Mouse (Mus musculus) left cerebral cortex, postnatal 10 days (tissue): ENCODE results near the gene Rilpl1. TPM values are rescaled to one million over a fixed set of nuclear protein-coding genes. Genes with fewer than 3 reads are reported as not detected.
"Not testable (repeated sequence)": the region's sequence is repeated elsewhere in the genome, so short reads cannot be mapped to it uniquely, and the experiment has no call there.

ENCODE experiments used
- DNase-seq, 2 experiments: peaks; one replicate each; pipeline ENCODE4 v3.0.0; 2021 to 2022; ENCODE audit warnings: low spot score in 2 of 2, mixed read lengths in 1 of 2; ENCODE audit errors: extremely low spot score in 1 of 2
- intact Hi-C: fragments of 180-260 bp; cut with DNase I; formaldehyde crosslinking; loops from one replicate; pipeline ENCODE4 v1.15.1; 2025
- total RNA-seq, 2 experiments: library from RNA; stranded (reverse); gene quantifications; 2 replicates each; pipeline ENCODE4 v1.2.3; 2021

Gene Rilpl1
- total RNA-seq, 2 experiments from 2014 or later: 24.6 to 26.7 TPM

DNA sequence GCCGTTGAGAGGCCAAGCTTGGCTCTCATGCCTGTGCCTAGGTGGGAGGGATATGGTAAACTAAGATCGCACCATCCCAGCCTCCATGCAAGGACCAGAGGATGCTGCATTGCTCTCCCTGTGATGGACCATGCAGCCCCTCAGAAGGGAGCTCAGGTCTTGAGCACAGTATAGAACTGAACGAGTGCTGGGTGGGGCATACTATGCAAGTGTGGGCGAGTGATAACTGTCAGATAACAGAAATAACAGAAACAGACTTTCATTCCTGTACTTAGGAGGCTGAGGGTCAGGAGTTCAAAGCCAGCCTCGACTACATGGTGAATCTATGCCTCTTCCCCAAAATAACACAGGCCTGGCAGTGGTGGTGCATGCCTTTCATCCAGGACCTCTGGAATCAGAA, 3.8 kb upstream of the Rilpl1 start:
- no peak for DNase-seq
- intact Hi-C loops: loop anchor here (5.0 kb wide), 1 partner anchor 98 kb away; the partner anchor contains the start of gene Kmt5a

DNA sequence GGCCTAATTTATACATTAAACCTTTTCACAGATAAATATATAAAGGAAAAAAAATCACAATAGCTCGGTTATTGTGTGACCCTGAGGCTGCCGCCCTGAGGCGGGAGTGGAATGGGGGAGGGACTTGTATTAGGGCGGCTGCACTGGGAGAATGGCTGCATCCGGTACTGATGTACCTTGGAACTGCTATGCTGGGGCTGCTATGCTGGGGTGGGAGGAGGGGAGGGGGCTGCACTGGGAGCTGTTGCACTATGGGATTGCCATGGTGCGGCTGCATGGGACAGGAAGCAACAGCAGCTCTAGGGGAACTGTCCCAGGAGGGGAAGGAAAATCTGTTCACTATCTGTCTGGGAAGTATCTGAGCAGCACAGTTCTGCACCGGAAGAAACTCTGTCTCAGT, 1.3 kb upstream of the Rilpl1 start:
- DNase-seq: peak in 1 of 2 experiments; percentile 45
- intact Hi-C loops: loop anchor here (5.0 kb wide), 1 partner anchor 45 kb away; no protein-coding TSS in a partner anchor

DNA sequence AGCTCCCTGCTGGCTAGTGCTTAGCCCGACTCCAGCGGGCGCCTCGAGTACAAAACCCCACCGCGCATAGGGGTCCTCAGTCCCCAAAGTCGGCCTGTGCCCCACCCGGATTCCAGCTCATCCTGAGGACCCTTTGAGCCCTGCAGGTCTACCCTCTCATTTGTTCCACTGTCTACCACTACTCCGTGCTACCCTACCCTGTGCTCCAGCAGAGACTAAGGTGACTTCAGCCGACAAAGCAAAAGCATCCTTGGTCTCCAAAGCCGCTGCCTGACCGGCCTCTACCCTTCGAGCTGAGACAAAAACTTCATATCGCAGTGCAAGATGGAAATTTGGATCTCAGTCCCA, 366 bp upstream of the Rilpl1 start:
- intact Hi-C loops: loop anchor here (5.0 kb wide), 1 partner anchor 44 kb away; no protein-coding TSS in a partner anchor
- no peak for DNase-seq

DNA sequence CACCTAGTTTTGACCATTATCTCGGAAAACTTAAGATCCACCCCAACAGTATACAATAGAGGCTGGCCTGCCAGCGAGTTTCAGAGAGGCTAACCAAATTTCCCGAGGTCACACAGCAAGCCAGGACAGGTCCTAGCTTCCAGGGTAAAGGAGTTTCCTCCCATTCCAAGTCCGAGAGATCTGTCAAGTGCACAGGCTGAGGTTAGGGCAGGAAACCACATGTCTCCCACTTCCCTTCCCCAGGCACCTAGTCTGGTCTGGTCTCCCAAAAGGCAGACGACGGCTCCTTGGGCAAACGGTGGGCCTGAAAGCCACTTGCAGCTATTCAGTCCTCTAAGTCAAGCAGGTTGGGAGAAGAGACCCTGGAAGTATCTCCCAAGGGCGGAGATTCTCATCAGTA, 1.5 kb downstream of the Rilpl1 start:
- intact Hi-C loops: loop anchor here (5.0 kb wide), 1 partner anchor 42 kb away; no protein-coding TSS in a partner anchor
- no peak for DNase-seq

DNA sequence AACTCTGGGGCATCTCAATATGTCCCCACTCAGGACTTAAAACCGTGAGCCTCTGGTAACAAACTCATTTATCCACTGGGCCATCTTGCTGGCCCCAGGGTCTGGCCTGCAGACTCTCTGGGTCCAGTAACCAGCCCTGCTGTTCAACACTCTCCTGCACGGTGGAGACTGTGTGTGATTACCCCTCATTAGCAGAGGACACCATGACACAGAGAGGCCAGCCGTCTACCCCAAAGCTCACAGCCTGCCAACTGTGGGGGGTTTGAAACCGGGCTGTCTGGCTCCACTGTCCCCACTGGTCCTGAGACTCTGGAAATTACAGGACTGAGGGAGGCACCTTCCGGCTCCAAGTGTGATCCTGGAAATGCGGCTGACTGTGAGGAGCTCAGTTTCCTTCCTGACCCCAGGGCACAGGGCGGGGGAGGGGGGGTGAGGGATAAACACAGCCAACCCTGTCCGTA, 2.0 kb downstream of the Rilpl1 start:
- DNase-seq: peak in 1 of 2 experiments; percentile 63
- intact Hi-C loops: no loop called here

DNA sequence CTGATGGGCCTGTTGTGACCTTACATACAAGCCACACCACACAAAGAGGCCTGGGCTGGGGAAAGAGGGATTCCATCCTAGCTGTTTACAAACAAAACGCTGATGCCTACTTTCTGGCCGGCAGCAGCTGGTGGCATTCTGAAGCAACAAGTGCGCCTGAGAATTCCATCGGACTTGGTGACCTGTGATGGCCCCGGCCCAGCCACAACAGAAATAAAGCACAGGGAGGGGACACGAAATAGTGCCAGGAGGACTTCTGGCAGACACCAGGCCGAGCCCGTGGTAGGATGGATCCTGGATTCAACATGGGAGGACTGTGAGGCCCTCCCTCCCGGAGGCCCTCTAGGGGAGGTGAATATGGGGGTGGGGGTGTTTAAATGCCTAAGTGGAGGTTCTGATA, 2.4 kb downstream of the Rilpl1 start:
- no peak for DNase-seq
- intact Hi-C loops: no loop called here

DNA sequence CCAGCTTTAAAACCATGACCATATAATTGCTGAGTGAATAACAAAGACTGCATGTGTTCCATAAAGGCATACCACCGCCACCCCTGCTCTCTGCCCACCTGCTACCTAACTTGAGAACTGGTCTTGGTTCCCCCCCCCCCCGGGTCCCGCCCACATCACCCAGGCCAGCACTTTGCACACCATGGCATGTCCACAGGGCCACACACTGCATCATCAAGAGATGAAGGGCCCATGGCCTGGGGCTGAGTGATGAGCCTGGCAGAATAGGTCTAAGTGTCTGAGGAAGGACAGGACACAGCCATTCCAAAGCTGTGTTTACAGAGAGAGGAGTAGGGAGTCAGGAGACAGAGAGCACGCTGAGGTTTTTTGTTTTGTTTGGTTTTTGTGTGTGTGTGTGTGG, 2.8 kb downstream of the Rilpl1 start:
- intact Hi-C loops: no loop called here

DNA sequence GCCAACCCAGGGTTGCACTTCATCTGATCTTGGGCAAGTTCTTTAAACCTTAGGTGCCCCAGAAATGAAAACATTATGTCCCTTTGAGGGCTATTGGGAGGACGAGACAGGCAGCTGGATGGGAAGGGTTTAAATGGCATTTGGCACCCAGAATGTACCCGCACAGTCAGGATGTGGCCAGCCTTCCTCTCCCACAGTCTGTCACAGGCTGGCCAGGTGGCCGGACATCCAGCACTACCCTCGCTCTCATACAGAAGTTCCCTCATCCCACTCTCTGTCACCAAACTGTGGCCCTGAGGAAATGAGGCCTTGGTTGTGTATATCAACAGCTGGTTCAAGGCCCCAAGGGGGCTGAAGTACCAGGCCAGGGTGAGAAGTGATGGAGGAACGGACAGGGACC, 6.2 kb downstream of the Rilpl1 start:
- intact Hi-C loops: no loop called here
- DNase-seq: no peak

More for the DNA sequence above, 2.8 kb downstream of the Rilpl1 start:
- no peak for DNase-seq

DNA sequence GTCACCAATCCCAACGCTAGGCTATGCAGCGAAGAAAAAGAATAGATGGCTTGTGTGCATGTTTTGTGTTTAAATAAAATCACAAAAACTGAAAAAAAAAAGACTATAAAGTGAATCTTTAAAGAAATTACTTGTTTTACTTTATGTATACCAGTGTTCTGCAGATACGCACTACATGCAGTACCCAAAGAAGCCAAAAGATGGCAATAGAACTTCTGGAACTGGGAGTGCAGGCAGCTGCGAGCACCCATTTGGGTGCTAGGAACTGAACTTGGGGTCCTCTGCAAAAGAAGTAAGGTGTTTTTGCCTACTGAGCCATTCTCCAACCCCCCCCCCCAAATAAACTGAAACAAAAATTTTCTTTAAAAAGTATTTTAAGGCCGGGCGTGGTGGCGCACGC, 8.2 kb downstream of the Rilpl1 start:
- intact Hi-C loops: no loop called here
- no peak for DNase-seq

DNA sequence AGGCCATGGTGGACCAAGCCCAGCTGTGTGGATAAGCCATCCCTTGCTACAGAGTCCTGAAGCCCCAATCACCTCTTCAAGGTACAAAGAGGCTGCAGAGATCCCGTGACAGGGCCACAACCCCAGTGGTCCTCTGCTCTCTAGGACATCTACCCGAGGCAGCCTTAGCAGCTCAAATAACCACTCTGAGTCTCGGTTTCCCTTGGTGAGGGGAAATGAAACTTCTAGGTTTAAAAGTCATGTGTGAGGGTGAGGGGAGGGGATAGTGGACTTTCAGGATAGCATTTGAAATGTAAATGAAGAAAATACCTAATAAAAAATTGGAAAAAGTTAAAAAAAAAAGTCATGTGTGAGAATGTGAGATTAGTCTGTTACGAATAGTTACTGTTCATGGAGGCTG, 9.6 kb downstream of the Rilpl1 start:
- intact Hi-C loops: no loop called here
- no peak for DNase-seq

DNA sequence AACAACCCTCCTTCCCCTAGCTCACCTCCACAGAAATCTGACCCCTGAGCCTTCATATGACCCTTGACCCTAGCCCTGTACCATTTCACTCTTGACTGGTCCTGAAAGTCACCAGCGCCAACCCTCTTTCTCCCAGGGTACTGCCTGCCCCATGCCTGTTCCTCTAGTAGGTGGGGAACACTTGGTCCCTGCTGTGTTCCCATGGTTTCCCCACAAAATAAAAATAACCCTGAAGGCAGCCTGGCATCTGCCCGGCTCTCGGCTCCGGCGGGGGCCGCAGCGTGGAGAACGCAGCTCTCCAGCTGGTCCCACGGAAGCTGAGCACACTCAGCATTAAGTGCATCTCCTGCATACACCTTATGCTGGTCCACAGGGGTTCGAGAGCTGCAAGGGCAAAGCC, 12.5 kb downstream of the Rilpl1 start:
- intact Hi-C loops: no loop called here
- peak; percentile 67 to 71 for DNase-seq

DNA sequence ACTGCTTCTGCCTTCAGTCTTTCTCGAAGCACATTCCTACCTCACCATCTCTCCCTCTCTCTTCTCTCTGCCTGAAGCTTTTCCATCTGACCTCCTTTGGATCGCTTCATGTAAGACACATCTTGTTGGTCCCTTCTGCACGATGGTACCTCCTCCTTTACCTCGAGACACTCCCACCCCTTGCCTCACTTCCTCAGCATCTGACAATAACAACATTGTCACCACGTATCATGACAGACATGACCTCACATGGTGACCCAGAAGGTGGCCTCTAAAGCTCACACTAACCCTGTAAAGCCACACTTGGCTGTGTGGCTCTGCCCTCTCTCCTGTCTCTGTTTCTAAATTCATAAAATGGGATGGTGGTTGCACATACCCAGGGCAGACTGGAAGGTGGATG, 15.4 kb downstream of the Rilpl1 start:
- DNase-seq: no peak
- intact Hi-C loops: no loop called here

DNA sequence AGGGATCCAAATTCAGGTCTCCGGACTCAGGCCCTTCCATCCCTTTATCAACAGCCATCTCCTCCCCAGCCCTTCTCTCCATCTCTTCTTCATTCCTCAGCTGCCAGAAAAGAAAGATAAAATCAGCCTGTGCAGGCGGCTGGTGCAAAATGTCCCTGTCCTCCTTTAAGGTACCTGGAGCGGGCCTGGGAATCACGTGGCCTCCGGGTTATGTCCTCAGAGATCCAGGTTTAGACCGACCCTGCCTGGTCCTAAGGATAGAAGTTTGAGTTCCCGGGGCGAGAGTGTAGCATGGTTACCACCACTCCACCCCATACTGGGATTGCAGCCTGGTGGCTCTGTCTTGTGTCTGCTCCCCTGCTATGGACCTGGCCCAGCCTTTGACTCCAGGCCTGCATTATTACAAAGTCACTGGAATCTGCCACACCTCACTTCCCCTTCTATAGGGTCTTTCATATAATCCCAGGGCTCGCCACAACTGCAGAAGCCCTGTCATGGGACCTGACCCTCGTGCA, 20.6 kb downstream of the Rilpl1 start:
- intact Hi-C loops: no loop called here
- no peak for DNase-seq

DNA sequence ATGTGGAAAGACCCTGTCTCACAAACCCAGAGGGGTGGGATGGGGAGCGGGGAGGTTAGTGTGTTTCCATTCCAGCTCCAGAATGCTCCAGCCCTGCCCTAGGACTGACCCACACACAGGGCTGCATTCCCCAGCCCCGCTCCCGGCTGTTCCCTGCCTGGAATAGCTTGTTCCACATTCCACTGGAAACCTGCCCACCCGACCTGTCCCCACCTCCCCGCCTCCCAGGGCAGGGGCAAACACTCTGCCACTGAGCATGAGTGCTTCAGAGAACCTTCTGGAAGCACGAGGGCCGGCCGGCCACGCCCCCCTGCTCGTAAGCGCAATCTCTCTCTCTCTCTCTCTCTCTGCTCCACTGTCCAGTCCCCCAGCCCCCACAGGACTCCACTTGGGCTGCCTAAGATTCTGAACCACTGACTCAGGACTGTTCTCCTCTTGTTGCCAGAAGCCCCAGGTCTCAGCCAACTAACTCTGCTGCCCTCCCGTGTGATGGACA, 21.4 kb downstream of the Rilpl1 start:
- intact Hi-C loops: no loop called here
- DNase-seq: peak in 1 of 2 experiments; percentile 69

DNA sequence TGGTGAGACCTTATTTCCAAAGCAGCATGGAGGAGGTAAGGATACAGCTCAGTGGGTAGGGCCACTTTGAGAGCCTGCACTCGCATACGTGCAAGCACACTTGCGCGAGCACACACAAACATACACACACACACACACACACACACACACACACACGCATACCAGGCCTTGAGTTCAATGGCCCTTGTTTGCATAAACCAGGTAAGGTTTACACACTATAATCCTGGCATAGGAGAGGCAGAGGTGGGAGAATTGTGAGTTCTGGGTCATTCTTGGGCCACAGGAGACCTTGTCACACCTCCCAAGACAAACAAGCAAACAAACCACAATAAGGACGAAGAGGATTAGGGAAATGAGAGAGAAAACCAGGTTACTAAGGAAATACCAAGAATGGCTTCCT, 22.0 kb downstream of the Rilpl1 start:
- intact Hi-C loops: no loop called here
- no peak for DNase-seq

DNA sequence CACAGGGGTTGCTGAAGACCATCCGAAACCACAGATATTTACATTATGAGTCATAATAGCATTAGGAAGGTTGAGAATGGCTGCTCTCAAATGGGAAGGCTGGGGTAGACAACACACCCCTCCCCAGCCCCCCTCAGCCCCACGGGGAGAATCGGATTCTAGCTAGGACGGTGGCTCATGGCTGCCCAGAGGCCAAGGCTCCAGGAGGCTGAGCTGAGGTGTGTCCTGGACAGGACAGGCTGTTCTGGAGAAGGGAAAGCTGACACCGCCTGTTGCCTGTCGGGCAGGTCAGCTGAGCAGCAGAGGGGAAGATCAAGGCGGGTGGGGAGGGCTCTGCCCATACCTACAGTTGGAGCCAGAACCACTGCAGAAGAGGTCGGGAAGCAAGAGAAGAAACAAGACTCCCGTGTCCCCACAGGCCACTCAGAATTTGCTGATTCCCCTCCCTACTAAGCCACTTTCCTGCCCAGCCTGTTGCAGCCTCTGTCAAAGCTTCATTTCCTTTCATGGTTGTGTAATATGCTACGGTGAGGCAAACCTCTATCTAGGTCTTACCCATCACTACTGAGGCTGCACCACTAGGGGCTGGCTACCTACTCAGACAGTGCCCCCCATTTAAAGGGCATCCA, 24.3 kb downstream of the Rilpl1 start:
- no peak for DNase-seq
- intact Hi-C loops: no loop called here

DNA sequence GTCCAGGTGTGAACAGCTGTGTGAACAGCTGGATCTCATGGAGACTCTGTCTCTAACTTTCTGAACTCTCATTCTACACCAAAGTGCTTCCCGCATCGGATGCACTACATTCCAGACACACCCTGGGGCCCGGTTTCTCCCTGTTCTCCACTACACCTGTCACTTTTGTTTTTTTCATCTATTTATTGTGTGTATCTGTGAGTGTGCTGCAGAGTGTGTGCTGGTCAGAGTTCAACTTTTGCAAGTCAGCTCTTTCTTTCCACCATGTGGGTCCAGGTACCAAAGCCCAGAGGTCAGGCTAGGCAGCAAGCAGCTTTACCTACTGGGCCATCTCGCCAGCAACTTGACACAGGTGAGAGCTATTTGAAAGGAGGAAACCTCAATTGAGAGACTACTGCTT, 26.0 kb downstream of the Rilpl1 start:
- DNase-seq: no peak
- intact Hi-C loops: no loop called here

DNA sequence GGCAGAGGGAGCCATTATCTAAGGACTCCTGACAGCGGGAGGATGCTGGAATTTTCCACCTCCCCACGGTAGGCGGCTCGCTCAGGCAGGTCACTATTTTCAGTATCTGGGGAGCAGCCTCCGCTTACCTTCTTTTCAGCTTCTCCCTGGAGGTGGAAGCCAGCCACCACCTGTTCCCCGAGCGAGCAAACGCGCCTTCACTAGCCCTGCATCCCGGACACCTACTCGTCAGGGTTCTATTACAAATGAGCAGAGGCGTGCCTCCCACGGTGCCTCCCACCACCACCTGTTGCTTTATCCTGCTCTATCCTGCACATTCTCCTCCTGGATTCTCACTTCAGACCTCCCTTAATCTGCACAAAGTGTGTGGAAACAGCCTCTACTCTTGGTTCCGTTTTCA, 27.4 kb downstream of the Rilpl1 start:
- DNase-seq: peak in 1 of 2 experiments; percentile 50
- intact Hi-C loops: no loop called here

DNA sequence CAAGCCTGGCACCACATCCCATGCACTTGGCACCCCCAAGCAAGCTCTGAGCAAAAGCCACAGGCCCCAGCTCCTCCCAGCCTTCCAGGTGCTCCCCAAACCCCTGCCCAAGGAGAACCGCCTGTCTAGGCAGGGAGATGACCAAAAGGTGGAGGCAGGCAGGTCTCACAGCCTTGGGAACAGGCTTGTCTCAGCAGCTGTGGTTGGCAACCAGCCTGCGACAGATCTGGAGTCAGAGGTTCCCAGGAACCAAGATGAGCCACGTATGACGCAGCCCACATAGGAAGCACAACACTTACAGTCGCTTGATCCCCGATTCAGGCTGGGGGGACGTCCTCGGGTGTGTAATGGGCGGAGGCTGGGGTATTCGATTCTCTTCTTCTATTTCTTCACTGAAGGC, 29.6 kb downstream of the Rilpl1 start:
- DNase-seq: no peak
- intact Hi-C loops: no loop called here

DNA sequence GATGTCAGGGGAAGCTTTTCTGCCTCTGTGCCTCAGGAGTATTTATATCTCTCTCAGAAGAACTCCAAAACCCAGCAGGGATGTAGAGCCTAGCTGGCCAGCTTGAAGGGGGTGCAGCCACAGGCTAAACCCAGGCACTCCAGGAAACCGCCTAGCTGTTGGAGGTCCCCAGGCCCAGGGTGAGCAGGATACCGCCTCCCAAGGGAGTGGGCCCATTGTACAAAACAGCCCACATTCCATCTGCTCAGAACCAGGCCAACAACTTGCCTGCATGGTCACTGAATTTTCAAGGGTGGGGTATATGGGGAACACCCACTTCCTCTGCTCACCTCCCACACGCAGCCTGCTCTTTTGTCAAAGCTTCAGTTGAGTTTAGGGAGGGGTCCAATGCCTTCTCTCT, 30.6 kb downstream of the Rilpl1 start:
- intact Hi-C loops: no loop called here
- peak in 1 of 2 experiments; percentile 61 for DNase-seq

DNA sequence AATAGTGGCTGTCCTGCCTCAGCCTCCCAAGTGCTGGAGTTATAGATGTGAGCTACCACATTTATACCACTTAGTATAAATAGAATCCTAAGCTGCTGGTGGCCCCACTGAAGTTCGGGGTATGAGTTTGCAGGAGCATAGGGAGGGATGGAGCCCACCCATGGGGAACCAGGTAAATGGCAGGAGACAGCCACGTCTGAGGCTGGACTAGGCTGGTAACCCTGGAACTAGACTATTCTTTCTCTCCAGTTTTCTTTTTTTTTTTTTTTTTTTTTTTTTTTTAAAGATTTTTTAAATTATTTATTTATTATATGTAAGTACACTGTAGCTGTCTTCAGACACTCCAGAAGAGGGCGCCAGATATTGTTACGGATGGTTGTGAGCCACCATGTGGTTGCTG, 31.2 kb downstream of the Rilpl1 start:
- DNase-seq, intact Hi-C loops: not testable (repeated sequence)
